Mouse (Mus musculus): ENCODE results near the gene Map3k7cl. TPM values are rescaled to one million over a fixed set of nuclear protein-coding genes. Genes with fewer than 3 reads are reported as not detected.

The Map3k7cl gene
- polyA plus RNA-seq, 1 experiment from 2014 or later, result 0.70 TPM

DNA sequence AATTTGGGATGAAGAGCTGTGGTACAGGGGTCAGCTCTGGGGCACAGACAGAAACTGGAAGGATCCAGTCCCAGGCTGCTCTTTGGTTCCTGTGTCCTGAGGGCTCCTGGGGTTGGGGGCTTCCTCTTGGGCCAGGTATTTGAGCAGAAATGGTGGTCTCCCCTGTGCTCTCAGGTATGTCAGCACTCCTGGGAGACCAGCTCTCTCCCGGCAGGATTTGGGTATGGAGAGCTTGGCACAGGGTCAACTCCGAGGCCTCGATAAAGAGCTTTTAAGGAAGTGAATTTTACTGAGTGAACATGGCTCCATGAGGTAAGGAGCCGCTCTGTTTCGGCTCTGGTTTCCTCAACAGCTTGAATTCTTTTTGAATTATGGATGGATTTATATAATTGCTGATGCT, 70.8 kb downstream of the Map3k7cl start:
- peaks cover 11% of the 10 kb centered on the region for H3K9me3 ChIP-seq (ENCODE audit: control insufficient read depth, low read length)
- ATAC-seq (ENCODE audit: insufficient number of reproducible peaks, insufficient read depth, low FRiP score, low read depth), result no peak
- no peak overlapping the region for H3K4me3 ChIP-seq (ENCODE audit: control insufficient read depth in 1 of 2, insufficient read depth in 1 of 2, low read depth in 1 of 2, low read length in 2 of 2)
- H3K4me2 ChIP-seq (ENCODE audit: low read length), result no peak overlapping the region
- no peaks in the 10 kb centered on the region; a peak in 1 of 4 replicates for H3K4me1 ChIP-seq (ENCODE audit: control insufficient read depth in 2 of 2, insufficient read depth in 2 of 2, low read length in 2 of 2)
- H3K9ac ChIP-seq (ENCODE audit: low read length), result no peak overlapping the region
- no peaks in the 10 kb centered on the region for H3K36me3 ChIP-seq (ENCODE audit: control insufficient read depth, insufficient read depth, low read length)
- WGBS, result 78% methylated on average over 5 of the region's 5 CpGs
- H3K27me3 ChIP-seq (ENCODE audit: control insufficient read depth, insufficient read depth, low read length), result no peaks in the 10 kb centered on the region
- H3K27ac ChIP-seq (replicated peaks in 1 of 2; ENCODE audit: control insufficient read depth in 1 of 2, insufficient read depth in 1 of 2, low read depth in 2 of 2, low read length in 2 of 2), result no peak overlapping the region

DNA sequence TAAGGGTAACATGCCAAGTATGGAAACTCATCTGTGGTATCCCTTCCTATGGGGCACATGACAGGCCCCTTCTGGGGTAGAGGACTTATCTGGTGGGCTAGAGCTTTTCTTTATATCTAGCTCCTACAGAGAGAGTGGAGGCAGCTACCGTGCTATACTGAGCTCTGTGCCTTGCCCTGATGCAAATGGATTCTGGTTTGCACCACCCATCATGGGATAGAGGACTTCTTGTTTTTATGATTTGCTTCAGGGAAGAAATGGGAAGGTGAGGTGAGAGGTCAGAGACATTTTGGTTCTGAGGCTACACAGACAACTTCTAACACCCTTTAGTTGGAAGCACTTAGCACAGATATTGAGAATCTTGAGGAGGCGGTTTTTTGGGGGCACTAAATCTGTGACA, 71.8 kb downstream of the Map3k7cl start:
- Histone ChIP-seq H3K4me3 (ENCODE audit: control insufficient read depth in 1 of 2, insufficient read depth in 1 of 2, low read depth in 1 of 2, low read length in 2 of 2) (no peak overlapping the region), H3K9ac (ENCODE audit: low read length) (no peak overlapping the region), H3K27ac (replicated peaks in 1 of 2; ENCODE audit: control insufficient read depth in 1 of 2, insufficient read depth in 1 of 2, low read depth in 2 of 2, low read length in 2 of 2) (no peak overlapping the region), H3K36me3 (ENCODE audit: control insufficient read depth, insufficient read depth, low read length) (no peaks in the 10 kb centered on the region), H3K27me3 (ENCODE audit: control insufficient read depth, insufficient read depth, low read length) (no peaks in the 10 kb centered on the region), H3K4me1 (ENCODE audit: control insufficient read depth in 2 of 2, insufficient read depth in 2 of 2, low read length in 2 of 2) (no peaks in the 10 kb centered on the region; a peak in 1 of 4 replicates), H3K9me3 (ENCODE audit: control insufficient read depth, low read length) (peaks cover 11% of the 10 kb centered on the region), H3K4me2 (ENCODE audit: low read length) (no peak overlapping the region)
- ATAC-seq (ENCODE audit: insufficient number of reproducible peaks, insufficient read depth, low FRiP score, low read depth), result no peak
- WGBS, result 78% methylated on average over 2 of the region's 2 CpGs

DNA sequence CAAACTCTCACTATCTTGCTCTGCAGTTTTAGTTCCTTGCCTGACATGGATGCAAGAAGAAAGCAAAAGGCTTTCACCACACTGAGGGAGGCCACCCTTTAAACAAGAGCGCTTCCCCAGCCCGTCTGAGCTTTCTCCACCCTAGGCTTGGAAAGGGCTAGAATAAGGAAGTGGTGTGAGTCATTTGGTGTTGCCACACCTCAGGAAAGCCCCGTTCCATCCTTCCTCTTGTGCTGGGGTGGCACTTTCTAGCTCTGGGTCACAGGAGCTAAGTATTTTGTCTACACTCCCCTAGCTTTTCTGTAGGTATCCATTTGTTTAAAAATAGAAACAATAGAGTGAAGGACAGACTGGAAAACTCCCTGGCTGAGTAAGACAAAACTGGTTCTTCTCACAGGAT, 72.2 kb downstream of the Map3k7cl start:
- H3K27ac ChIP-seq (replicated peaks in 1 of 2; ENCODE audit: control insufficient read depth in 1 of 2, insufficient read depth in 1 of 2, low read depth in 2 of 2, low read length in 2 of 2), result no peak overlapping the region
- H3K36me3 ChIP-seq (ENCODE audit: control insufficient read depth, insufficient read depth, low read length), result no peaks in the 10 kb centered on the region
- ATAC-seq (ENCODE audit: insufficient number of reproducible peaks, insufficient read depth, low FRiP score, low read depth), result no peak
- H3K4me3 ChIP-seq (ENCODE audit: control insufficient read depth in 1 of 2, insufficient read depth in 1 of 2, low read depth in 1 of 2, low read length in 2 of 2), result no peak overlapping the region
- H3K9ac ChIP-seq (ENCODE audit: low read length), result no peak overlapping the region
- peaks cover 11% of the 10 kb centered on the region for H3K9me3 ChIP-seq (ENCODE audit: control insufficient read depth, low read length)
- no peak overlapping the region for H3K4me2 ChIP-seq (ENCODE audit: low read length)
- no peaks in the 10 kb centered on the region; a peak in 1 of 4 replicates for H3K4me1 ChIP-seq (ENCODE audit: control insufficient read depth in 2 of 2, insufficient read depth in 2 of 2, low read length in 2 of 2)
- no peaks in the 10 kb centered on the region for H3K27me3 ChIP-seq (ENCODE audit: control insufficient read depth, insufficient read depth, low read length)
- WGBS, result 70% methylated on average over 3 of the region's 3 CpGs

DNA sequence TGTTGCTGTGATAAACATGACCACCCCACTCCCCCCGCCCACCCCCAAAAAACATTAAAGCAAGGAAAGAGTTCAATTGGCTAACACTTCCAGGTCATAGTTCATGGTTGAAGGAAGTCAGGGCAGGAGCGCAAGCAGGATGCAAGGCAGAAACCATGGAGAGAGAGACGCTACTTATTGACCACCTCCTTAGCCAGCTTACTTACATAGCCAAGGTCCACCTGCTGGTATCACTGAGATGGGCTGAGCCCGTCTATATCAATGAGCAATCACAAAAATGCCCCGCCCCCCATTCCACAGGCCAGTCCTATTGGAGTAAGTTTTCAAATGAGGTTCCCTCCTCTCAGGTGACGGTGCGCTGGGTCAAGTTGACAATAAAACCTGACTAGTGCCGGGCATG, 72.7 kb downstream of the Map3k7cl start:
- 90% methylated on average over 8 of the region's 8 CpGs for WGBS
- no peak overlapping the region for H3K4me2 ChIP-seq (ENCODE audit: low read length)
- no peak for ATAC-seq (ENCODE audit: insufficient number of reproducible peaks, insufficient read depth, low FRiP score, low read depth)

DNA sequence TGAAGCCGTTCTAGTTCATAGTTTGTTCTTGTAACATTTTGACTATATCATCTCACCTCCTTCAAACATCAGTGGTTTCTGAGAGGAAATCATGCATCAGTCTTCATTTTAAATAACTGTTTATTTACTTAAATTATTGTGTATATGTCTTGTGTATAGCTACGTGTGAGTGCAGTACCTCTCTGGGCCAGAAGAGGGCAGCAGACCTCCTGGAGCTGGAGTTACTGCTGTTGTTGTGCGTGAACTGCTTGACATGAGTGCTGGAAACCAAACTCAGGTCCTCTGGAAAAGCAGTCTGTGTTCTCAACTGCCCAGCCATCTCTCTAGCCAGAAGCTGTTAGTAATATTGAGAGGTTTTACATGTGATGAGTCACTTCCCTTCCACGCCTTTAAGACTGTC, 73.6 kb downstream of the Map3k7cl start:
- H3K9me3 ChIP-seq (ENCODE audit: control insufficient read depth, low read length), result peaks cover 11% of the 10 kb centered on the region
- H3K4me2 ChIP-seq (ENCODE audit: low read length), result no peak overlapping the region
- H3K36me3 ChIP-seq (ENCODE audit: control insufficient read depth, insufficient read depth, low read length), result no peaks in the 10 kb centered on the region
- no peak overlapping the region for H3K9ac ChIP-seq (ENCODE audit: low read length)
- no peaks in the 10 kb centered on the region; a peak in 1 of 4 replicates for H3K4me1 ChIP-seq (ENCODE audit: control insufficient read depth in 2 of 2, insufficient read depth in 2 of 2, low read length in 2 of 2)
- H3K4me3 ChIP-seq (ENCODE audit: control insufficient read depth in 1 of 2, insufficient read depth in 1 of 2, low read depth in 1 of 2, low read length in 2 of 2), result no peak overlapping the region
- no peaks in the 10 kb centered on the region for H3K27me3 ChIP-seq (ENCODE audit: control insufficient read depth, insufficient read depth, low read length)
- ATAC-seq (ENCODE audit: insufficient number of reproducible peaks, insufficient read depth, low FRiP score, low read depth), result no peak
- H3K27ac ChIP-seq (replicated peaks in 1 of 2; ENCODE audit: control insufficient read depth in 1 of 2, insufficient read depth in 1 of 2, low read depth in 2 of 2, low read length in 2 of 2), result no peak overlapping the region
- WGBS, result 91% methylated on average over 4 of the region's 4 CpGs

More for the DNA sequence above, 72.7 kb downstream of the Map3k7cl start:
- no peak overlapping the region for H3K27ac ChIP-seq (replicated peaks in 1 of 2; ENCODE audit: control insufficient read depth in 1 of 2, insufficient read depth in 1 of 2, low read depth in 2 of 2, low read length in 2 of 2)
- H3K27me3 ChIP-seq (ENCODE audit: control insufficient read depth, insufficient read depth, low read length), result no peaks in the 10 kb centered on the region
- H3K36me3 ChIP-seq (ENCODE audit: control insufficient read depth, insufficient read depth, low read length), result no peaks in the 10 kb centered on the region
- H3K9me3 ChIP-seq (ENCODE audit: control insufficient read depth, low read length), result peaks cover 11% of the 10 kb centered on the region
- no peak overlapping the region for H3K9ac ChIP-seq (ENCODE audit: low read length)
- no peak overlapping the region for H3K4me3 ChIP-seq (ENCODE audit: control insufficient read depth in 1 of 2, insufficient read depth in 1 of 2, low read depth in 1 of 2, low read length in 2 of 2)
- H3K4me1 ChIP-seq (ENCODE audit: control insufficient read depth in 2 of 2, insufficient read depth in 2 of 2, low read length in 2 of 2), result no peaks in the 10 kb centered on the region; a peak in 1 of 4 replicates

DNA sequence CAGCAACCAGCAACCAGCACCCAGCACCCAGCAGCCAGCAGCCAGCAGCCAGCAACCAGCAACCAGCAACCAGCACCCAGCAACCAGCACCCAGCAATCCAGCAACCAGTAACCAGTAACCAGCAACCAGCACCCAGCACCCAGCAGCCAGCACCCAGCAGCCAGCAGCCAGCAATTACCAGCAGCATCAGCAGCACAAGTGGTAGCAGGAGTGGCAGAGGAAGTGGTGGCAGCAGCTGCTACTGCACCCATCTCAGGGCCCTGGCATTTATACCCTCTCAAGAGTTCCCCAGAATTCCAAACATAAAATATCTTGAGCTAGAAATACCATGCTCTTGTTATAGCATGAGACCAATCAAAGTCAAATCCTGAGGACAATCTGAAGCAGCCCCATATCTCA, 81.6 kb downstream of the Map3k7cl start:
- Histone ChIP-seq H3K4me2 (ENCODE audit: low read length) (no peak overlapping the region), H3K27ac (replicated peaks in 1 of 2; ENCODE audit: control insufficient read depth in 1 of 2, insufficient read depth in 1 of 2, low read depth in 2 of 2, low read length in 2 of 2) (no peak overlapping the region), H3K4me3 (ENCODE audit: control insufficient read depth in 1 of 2, insufficient read depth in 1 of 2, low read depth in 1 of 2, low read length in 2 of 2) (no peak overlapping the region), H3K9ac (ENCODE audit: low read length) (no peak overlapping the region), H3K4me1 (ENCODE audit: control insufficient read depth in 2 of 2, insufficient read depth in 2 of 2, low read length in 2 of 2) (no peaks in the 10 kb centered on the region), H3K27me3 (ENCODE audit: control insufficient read depth, insufficient read depth, low read length) (no peaks in the 10 kb centered on the region), H3K9me3 (ENCODE audit: control insufficient read depth, low read length) (no peaks in the 10 kb centered on the region), H3K36me3 (ENCODE audit: control insufficient read depth, insufficient read depth, low read length) (no peaks in the 10 kb centered on the region)
- ATAC-seq (ENCODE audit: insufficient number of reproducible peaks, insufficient read depth, low FRiP score, low read depth), result no peak

DNA sequence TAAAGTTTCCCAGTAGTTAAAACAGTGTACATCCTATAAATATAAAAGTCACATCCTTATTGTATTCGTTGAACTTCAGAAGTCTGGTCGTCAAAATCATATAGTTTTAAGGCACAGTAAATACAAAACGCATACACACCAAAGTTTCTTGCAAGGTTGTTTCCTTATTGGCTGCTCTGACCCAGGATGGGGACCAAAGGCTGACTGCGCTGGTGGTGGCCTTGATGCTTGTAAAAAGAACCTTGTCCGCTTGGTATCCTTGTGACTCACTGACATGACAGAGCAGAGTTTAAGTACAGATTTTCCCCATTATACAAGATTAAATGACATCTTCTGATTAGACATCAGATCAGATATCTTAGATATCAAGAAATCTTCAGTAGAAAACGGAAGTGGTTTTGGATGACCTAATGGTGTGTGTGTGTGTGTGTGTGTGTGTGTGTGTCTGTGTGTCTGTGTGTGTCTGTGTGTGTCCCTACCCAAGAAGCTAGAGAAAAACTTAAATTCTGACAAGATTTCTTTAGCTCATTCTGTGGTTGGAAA, 82.2 kb downstream of the Map3k7cl start:
- Histone ChIP-seq H3K4me3 (ENCODE audit: control insufficient read depth in 1 of 2, insufficient read depth in 1 of 2, low read depth in 1 of 2, low read length in 2 of 2) (no peak overlapping the region), H3K9ac (ENCODE audit: low read length) (no peak overlapping the region), H3K4me1 (ENCODE audit: control insufficient read depth in 2 of 2, insufficient read depth in 2 of 2, low read length in 2 of 2) (no peaks in the 10 kb centered on the region), H3K27ac (replicated peaks in 1 of 2; ENCODE audit: control insufficient read depth in 1 of 2, insufficient read depth in 1 of 2, low read depth in 2 of 2, low read length in 2 of 2) (no peak overlapping the region), H3K9me3 (ENCODE audit: control insufficient read depth, low read length) (no peaks in the 10 kb centered on the region), H3K36me3 (ENCODE audit: control insufficient read depth, insufficient read depth, low read length) (no peaks in the 10 kb centered on the region), H3K27me3 (ENCODE audit: control insufficient read depth, insufficient read depth, low read length) (no peaks in the 10 kb centered on the region), H3K4me2 (ENCODE audit: low read length) (no peak overlapping the region)
- 81% methylated on average over 6 of the region's 6 CpGs for WGBS
- no peak for ATAC-seq (ENCODE audit: insufficient number of reproducible peaks, insufficient read depth, low FRiP score, low read depth)

DNA sequence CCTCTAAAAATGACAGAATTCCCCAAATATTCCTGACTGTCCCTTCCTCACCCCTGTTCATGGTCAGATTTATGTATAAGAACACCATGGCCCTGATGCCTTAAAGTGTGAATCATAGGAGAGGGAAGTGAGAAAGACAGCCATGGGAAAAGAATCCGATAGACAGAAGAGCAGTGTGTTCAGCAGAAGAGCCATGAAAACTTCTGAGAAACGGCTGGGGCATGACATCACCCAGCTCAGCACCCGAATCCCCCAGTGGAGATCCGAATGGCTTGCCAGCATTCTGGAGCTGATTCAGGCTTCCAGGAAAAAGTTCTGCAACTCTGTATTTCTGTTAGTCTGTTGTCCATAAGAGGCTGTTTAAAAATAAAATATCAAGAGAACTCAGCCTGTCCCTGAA, 82.7 kb downstream of the Map3k7cl start:
- 49% methylated on average over 4 of the region's 4 CpGs for WGBS
- Histone ChIP-seq H3K27ac (replicated peaks in 1 of 2; ENCODE audit: control insufficient read depth in 1 of 2, insufficient read depth in 1 of 2, low read depth in 2 of 2, low read length in 2 of 2) (peak overlapping the region in 1 of 2 experiments; percentile 14; a peak in 1 of 4 replicates), H3K4me2 (ENCODE audit: low read length) (no peak overlapping the region), H3K4me3 (ENCODE audit: control insufficient read depth in 1 of 2, insufficient read depth in 1 of 2, low read depth in 1 of 2, low read length in 2 of 2) (no peak overlapping the region), H3K9me3 (ENCODE audit: control insufficient read depth, low read length) (no peaks in the 10 kb centered on the region), H3K36me3 (ENCODE audit: control insufficient read depth, insufficient read depth, low read length) (no peaks in the 10 kb centered on the region), H3K27me3 (ENCODE audit: control insufficient read depth, insufficient read depth, low read length) (no peaks in the 10 kb centered on the region), H3K9ac (ENCODE audit: low read length) (no peak overlapping the region), H3K4me1 (ENCODE audit: control insufficient read depth in 2 of 2, insufficient read depth in 2 of 2, low read length in 2 of 2) (no peaks in the 10 kb centered on the region)
- ATAC-seq (ENCODE audit: insufficient number of reproducible peaks, insufficient read depth, low FRiP score, low read depth), result no peak

Data from heart, embryonic 14.5 days (tissue).